ENCODE assay signal across 14 mouse cellular contexts in genomic region chr2:6403991-6404390, GRCm38 (mm10).
DNase-seq lines count a peak whose midpoint lies in the region; ATAC-seq and TF ChIP-seq lines count a peak whose summit lies in the region.
"Had no signal": no experiment of that assay in that cellular context is flagged by ENCODE, and none has a peak within 500 bp of the region (broad histone marks: within the 10 kb centered on the region; RNA-seq: fewer than 3 reads in every experiment).

No protein-coding gene starts in this region.

- TF ChIP-seq EP300 in liver, embryonic 14.5 days (IDR thresholded peaks at IDR 0.05; ENCODE audit: low read depth) = no peak

- 0 out of 2 replicates have a peak, but pooled peaks have one; percentile 14 for ATAC-seq in liver, embryonic 14.5 days (ENCODE audit: insufficient read depth)
- ATAC-seq in liver, embryonic 11.5 days (replicated peaks; ENCODE audit: low FRiP score) = no peak; the same call in 1 of the 2 replicates
- 0 out of 2 replicates have a peak, but pooled peaks have one; percentile 10 for ATAC-seq in midbrain, embryonic 13.5 days

- DNase-seq in heart, adult 11 months = peak; percentile 53
- no peak for DNase-seq in heart, adult 8-10 months (ENCODE audit: low spot score)
- no peak for DNase-seq in liver, embryonic 14.5 days (ENCODE audit: low read depth in 3 of 3, low spot score in 3 of 3)
- no peak for DNase-seq in liver, embryonic 11.5 days (ENCODE audit: low spot score)
- DNase-seq in R1 (ENCODE audit: low read depth, low spot score) = peak; percentile 38
- DNase-seq in layer of hippocampus, postnatal 14 days (ENCODE audit: low spot score in 2 of 2) = no peak
- DNase-seq in cerebellum, postnatal 10 days = no peak
- DNase-seq: adrenal gland, adult 8-10 months; cerebellum, adult 18-20 months; kidney, adult 18-20 months; layer of hippocampus, adult 9-11 months; right cerebral cortex, postnatal 4 days had no signal

- H3K4me1 ChIP-seq in liver, embryonic 14.5 days (replicated peaks; ENCODE audit: control insufficient read depth in 2 of 2, insufficient read depth in 2 of 2, low read length in 1 of 2) = peaks cover 0 to 12% of the 10 kb centered on the region in 2 experiments; a peak in 3 of 4 replicates
- peaks cover 19% of the 10 kb centered on the region for H3K4me1 ChIP-seq in liver, embryonic 11.5 days (replicated peaks; ENCODE audit: control insufficient read depth, insufficient read depth, low read length)
- peaks cover 30% of the 10 kb centered on the region for H3K4me1 ChIP-seq in midbrain, embryonic 13.5 days (replicated peaks)

- TF ChIP-seq CTCF in liver, embryonic 14.5 days (IDR thresholded peaks at IDR 0.05; ENCODE audit: low read depth) = no peak

- no peaks in the 10 kb centered on the region for H3K27me3 ChIP-seq in liver, embryonic 14.5 days (ENCODE audit: control insufficient read depth, insufficient read depth, low read length)
- no peaks in the 10 kb centered on the region for H3K27me3 ChIP-seq in liver, embryonic 11.5 days (replicated peaks; ENCODE audit: control insufficient read depth, insufficient read depth, low read length)
- no peaks in the 10 kb centered on the region for H3K27me3 ChIP-seq in midbrain, embryonic 13.5 days
- H3K27me3 ChIP-seq: embryonic facial prominence, embryonic 15.5 days had no signal

- H3K4me2 ChIP-seq in liver, embryonic 14.5 days (ENCODE audit: low read depth) = no peak overlapping the region
- H3K4me2 ChIP-seq in liver, embryonic 11.5 days = no peak overlapping the region
- no peak overlapping the region for H3K4me2 ChIP-seq in midbrain, embryonic 13.5 days (replicated peaks)
- H3K4me2 ChIP-seq: embryonic facial prominence, embryonic 15.5 days had no signal

- 49% methylated on average over 3 of the region's 3 CpGs for WGBS in liver, embryonic 14.5 days (ENCODE audit: insufficient replicate concordance)
- 58% methylated on average over 3 of the region's 3 CpGs for WGBS in liver, embryonic 11.5 days
- 30% methylated on average over 3 of the region's 3 CpGs for WGBS in midbrain, embryonic 13.5 days

- H3K27ac ChIP-seq in liver, embryonic 14.5 days = no peak overlapping the region
- no peak overlapping the region for H3K27ac ChIP-seq in liver, embryonic 11.5 days (ENCODE audit: low read depth, low read length)
- H3K27ac ChIP-seq in midbrain, embryonic 13.5 days = peak overlapping the region; percentile 27
- H3K27ac ChIP-seq: embryonic facial prominence, embryonic 15.5 days had no signal

- no peaks in the 10 kb centered on the region for H3K36me3 ChIP-seq in liver, embryonic 14.5 days (replicated peaks; ENCODE audit: control insufficient read depth, insufficient read depth, low read depth)
- H3K36me3 ChIP-seq in liver, embryonic 11.5 days (ENCODE audit: control insufficient read depth, insufficient read depth, low read length) = peaks cover 2% of the 10 kb centered on the region; the same call in 1 of the 2 replicates
- H3K36me3 ChIP-seq in midbrain, embryonic 13.5 days = no peaks in the 10 kb centered on the region
- H3K36me3 ChIP-seq: embryonic facial prominence, embryonic 15.5 days had no signal

- H3K4me3 ChIP-seq in liver, embryonic 14.5 days (ENCODE audit: insufficient read depth in 1 of 2, low read depth in 2 of 2, low read length in 2 of 2) = no peak overlapping the region
- H3K4me3 ChIP-seq in liver, embryonic 11.5 days (ENCODE audit: low read depth, low read length) = no peak overlapping the region
- H3K4me3 ChIP-seq in midbrain, embryonic 13.5 days (replicated peaks) = no peak overlapping the region
- H3K4me3 ChIP-seq: embryonic facial prominence, embryonic 15.5 days had no signal

- H3K9ac ChIP-seq in liver, embryonic 14.5 days (replicated peaks) = no peak overlapping the region
- H3K9ac ChIP-seq in liver, embryonic 11.5 days (ENCODE audit: low read depth, low read length) = no peak overlapping the region
- H3K9ac ChIP-seq in midbrain, embryonic 13.5 days (replicated peaks) = peak overlapping the region; percentile 10; the same call in 1 of the 2 replicates
- H3K9ac ChIP-seq: embryonic facial prominence, embryonic 15.5 days had no signal

- H3K9me3 ChIP-seq in liver, embryonic 14.5 days (ENCODE audit: control insufficient read depth, low read length) = no peaks in the 10 kb centered on the region
- H3K9me3 ChIP-seq in liver, embryonic 11.5 days (ENCODE audit: control insufficient read depth, low read length) = no peaks in the 10 kb centered on the region
- no peaks in the 10 kb centered on the region for H3K9me3 ChIP-seq in midbrain, embryonic 13.5 days
- H3K9me3 ChIP-seq: embryonic facial prominence, embryonic 15.5 days had no signal

Comparison
In these comparisons a context has a peak if more than half of its experiments do, and no peak if none do; other contexts are left out.
1. DNase-seq: peak in heart, adult 11 months (single experiment) and R1 (single experiment); none in heart, adult 8-10 months (single experiment), liver, embryonic 14.5 days (0 of 3), liver, embryonic 11.5 days (single experiment), layer of hippocampus, postnatal 14 days (0 of 2) and cerebellum, postnatal 10 days (0 of 2).